Mouse (Mus musculus) small intestine, adult 2 months (tissue): ENCODE results near the gene Eapp.

Experiments used
- CTCF ChIP-seq: fragments of 200-500 bp; IDR thresholded peaks from 2 replicates; pipeline ENCODE4 v1.5.1; 2012; ENCODE audit warnings: low read depth, mild to moderate bottlenecking, control low read depth, inconsistent platforms, low read length, moderate library complexity, mixed read lengths; ENCODE audit not compliant: insufficient replicate concordance, insufficient read length; ENCODE audit errors: extremely low read depth
- POLR2A ChIP-seq: fragments of 200-500 bp; IDR thresholded peaks from 2 replicates; pipeline ENCODE4 v1.6.1; 2012; ENCODE audit warnings: low read depth, mild to moderate bottlenecking, control low read depth, inconsistent platforms, low read length, moderate library complexity

DNA sequence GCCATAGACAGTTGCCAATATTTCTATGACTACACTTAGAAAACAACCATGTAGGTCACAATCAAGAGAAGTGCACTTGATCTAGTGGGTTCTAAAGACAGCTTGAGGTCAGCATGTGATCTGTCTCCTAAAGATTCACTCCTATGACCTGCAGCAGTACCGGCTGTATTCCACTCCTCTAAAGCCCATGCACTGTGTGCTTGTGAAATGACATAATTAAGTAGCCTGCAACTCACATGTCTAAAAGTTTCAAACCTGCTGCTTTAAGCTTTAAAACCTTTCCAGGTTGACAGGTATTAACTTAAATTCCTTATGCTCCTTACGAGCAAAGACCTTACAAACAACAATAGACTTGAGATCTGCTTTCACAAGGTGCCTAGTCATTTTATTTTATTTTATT lies 38.5 kb downstream of the Eapp start:
- TF ChIP-seq CTCF (no peak), POLR2A (no peak)
